Mouse (Mus musculus): Measurements from ENCODE around the gene Rdh5. TPM values are rescaled to one million over a fixed set of nuclear protein-coding genes. Genes with fewer than 3 reads are reported as not detected.

Gene Rdh5
- total RNA-seq, 4 experiments from 2014 or later = 5.0 to 12.3 (median 8.9) TPM

GRCm38 (mm10) chr10:128866518-128866917 is 56.2 kb downstream of the Rdh5 start:
- no peak for DNase-seq (ENCODE audit: low spot score in 2 of 2)

GRCm38 (mm10) chr10:128866042-128866441 is 56.6 kb downstream of the Rdh5 start:
- no peak for DNase-seq (ENCODE audit: low spot score in 2 of 2)

Other genes starting within 250 kb of the Rdh5 start
- 10 to 100 TPM; 12.7 to 14.6 (median 14.0) TPM for gene Suox, start 248.8 kb downstream of the Rdh5 start, total RNA-seq (2022)
- 100 to 1,000 TPM; 131 to 143 (median 135) TPM for gene Rab5b, start 226.6 kb downstream of the Rdh5 start, total RNA-seq (2022)
- gene Pmel, start 218.7 kb downstream of the Rdh5 start, total RNA-seq (2022) = under 1 TPM; 0.40 to 0.98 (median 0.59) TPM
- gene Cdk2, start 217.9 kb downstream of the Rdh5 start, total RNA-seq (2022) = 1 to 10 TPM; 2.5 to 5.9 (median 3.8) TPM
- 10 to 100 TPM in 1 of 4 experiments, 1 to 10 TPM in 3; 9.0 to 10.5 (median 9.6) TPM for gene Dgka, start 178.0 kb downstream of the Rdh5 start, total RNA-seq (2022)
- 10 to 100 TPM; 28.6 to 31.6 (median 30.2) TPM for gene Pym1, start 175.0 kb downstream of the Rdh5 start, total RNA-seq (2022)
- gene Mmp19, start 132.0 kb downstream of the Rdh5 start, total RNA-seq (2022) = 1 to 10 TPM in 1 of 4 experiments, under 1 TPM in 3; 0.59 to 1.8 (median 0.85) TPM
- 10 to 100 TPM; 62.4 to 73.2 (median 65.8) TPM for gene Dnajc14, start 118.8 kb downstream of the Rdh5 start, total RNA-seq (2022)
- 10 to 100 TPM; 10.5 to 12.0 (median 11.4) TPM for gene Tmem198b, start 118.5 kb downstream of the Rdh5 start, total RNA-seq (2022)
- 10 to 100 TPM; 29.7 to 35.2 (median 31.2) TPM for gene Sarnp, start 105.6 kb downstream of the Rdh5 start, total RNA-seq (2022)
- 1 to 10 TPM; 6.5 to 8.7 (median 7.8) TPM for gene Ormdl2, start 101.2 kb downstream of the Rdh5 start, total RNA-seq (2022)
- gene Gdf11, start 31.2 kb downstream of the Rdh5 start, total RNA-seq (2022) = 10 to 100 TPM; 13.3 to 15.2 (median 13.9) TPM
- gene Cd63, start 21.9 kb downstream of the Rdh5 start, total RNA-seq (2022) = 100 to 1,000 TPM in 2 of 4 experiments, 10 to 100 TPM in 2; 67.2 to 139 (median 94.1) TPM
- gene Bloc1s1, start 1.1 kb upstream of the Rdh5 start, total RNA-seq (2022) = 100 to 1,000 TPM in 1 of 4 experiments, 10 to 100 TPM in 3; 83.3 to 106 (median 89.5) TPM
- gene Itga7, start 10.9 kb upstream of the Rdh5 start, total RNA-seq (2022) = 10 to 100 TPM; 12.6 to 15.5 (median 13.9) TPM
- not detected for gene Mettl7b, start 38.1 kb upstream of the Rdh5 start, total RNA-seq (2022)
- not detected for gene Olfr9, start 66.5 kb upstream of the Rdh5 start, total RNA-seq (2022)
- gene Olfr763, start 87.9 kb upstream of the Rdh5 start, total RNA-seq (2022) = not detected
- gene Olfr764-ps1, start 117.0 kb upstream of the Rdh5 start, total RNA-seq (2022) = not detected
- not detected for gene Olfr765, start 127.1 kb upstream of the Rdh5 start, total RNA-seq (2022)
- not detected for gene Olfr766-ps1, start 146.1 kb upstream of the Rdh5 start, total RNA-seq (2022)
- gene Olfr767, start 160.0 kb upstream of the Rdh5 start, total RNA-seq (2022) = not detected
- gene Olfr768, start 176.5 kb upstream of the Rdh5 start, total RNA-seq (2022) = not detected
- not detected for gene Olfr769, start 195.0 kb upstream of the Rdh5 start, total RNA-seq (2022)
- not detected for gene Olfr770, start 216.1 kb upstream of the Rdh5 start, total RNA-seq (2022)
- not detected for gene Olfr771, start 241.9 kb upstream of the Rdh5 start, total RNA-seq (2022)